ENCODE assay signal across 24 mouse cellular contexts in the genomic region with DNA sequence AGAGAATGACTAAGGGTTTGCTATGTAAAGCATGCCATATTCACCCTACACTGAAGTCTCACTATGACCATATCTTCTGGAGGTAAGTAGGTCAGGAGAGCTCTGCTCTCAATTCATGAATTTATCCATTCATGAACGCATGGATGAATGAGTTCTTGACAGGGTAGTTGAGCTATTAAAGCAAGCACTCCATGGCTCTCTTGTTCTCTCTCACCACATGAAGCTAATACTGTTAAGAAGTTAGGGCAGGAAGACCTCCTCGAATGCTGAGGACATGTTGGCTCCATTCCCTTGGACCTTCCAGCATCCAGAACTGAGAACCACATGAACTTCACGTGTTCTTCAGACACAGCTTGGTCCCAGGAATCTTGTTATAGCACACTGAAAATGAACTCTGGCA.
"Had no signal": no experiment of that assay in that cellular context is flagged by ENCODE, and none has a peak within 500 bp of the region (broad histone marks: within the 10 kb centered on the region; RNA-seq: fewer than 3 reads in every experiment).

No protein-coding gene starts in this region.

- H3K4me1 ChIP-seq: heart, embryonic 13.5 days; heart, embryonic 15.5 days; hindbrain, embryonic 13.5 days; hindbrain, embryonic 15.5 days; kidney, embryonic 15.5 days; limb, embryonic 13.5 days; limb, embryonic 15.5 days had no signal

- DNase-seq: gastrocnemius, postnatal 14 days; gastrocnemius, postnatal 36 days; heart, adult 11 months; heart, adult 2 months; heart, postnatal 14 days; heart, postnatal 36 days; kidney, adult 11 months; kidney, adult 9 months; kidney, postnatal 14 days; kidney, postnatal 36 days; layer of hippocampus, adult 9-11 months; layer of hippocampus, postnatal 36 days; left cerebral cortex, postnatal 4 days had no signal

- H3K9ac ChIP-seq: heart, embryonic 13.5 days; heart, embryonic 15.5 days; hindbrain, embryonic 13.5 days; hindbrain, embryonic 15.5 days; kidney, embryonic 15.5 days; limb, embryonic 13.5 days; limb, embryonic 15.5 days had no signal

- H3K9me3 ChIP-seq: heart, embryonic 13.5 days; heart, embryonic 15.5 days; hindbrain, embryonic 13.5 days; hindbrain, embryonic 15.5 days; kidney, embryonic 15.5 days; limb, embryonic 13.5 days; limb, embryonic 15.5 days had no signal

- H3K27me3 ChIP-seq: heart, embryonic 13.5 days; heart, embryonic 15.5 days; hindbrain, embryonic 13.5 days; hindbrain, embryonic 15.5 days; kidney, embryonic 15.5 days; limb, embryonic 13.5 days; limb, embryonic 15.5 days had no signal

- H3K36me3 ChIP-seq: heart, embryonic 13.5 days; heart, embryonic 15.5 days; hindbrain, embryonic 13.5 days; hindbrain, embryonic 15.5 days; kidney, embryonic 15.5 days; limb, embryonic 13.5 days; limb, embryonic 15.5 days had no signal

- ATAC-seq: hindbrain, postnatal 0 days; intestine, embryonic 16.5 days had no signal

- H3K4me3 ChIP-seq: heart, adult 2 months; heart, embryonic 13.5 days; heart, embryonic 15.5 days; hindbrain, embryonic 13.5 days; hindbrain, embryonic 15.5 days; kidney, embryonic 15.5 days; limb, embryonic 13.5 days; limb, embryonic 15.5 days had no signal

- H3K4me2 ChIP-seq: heart, embryonic 11.5 days; heart, embryonic 13.5 days; heart, embryonic 15.5 days; hindbrain, embryonic 13.5 days; hindbrain, embryonic 15.5 days; kidney, embryonic 15.5 days; limb, embryonic 13.5 days; limb, embryonic 15.5 days had no signal

- H3K27ac ChIP-seq: heart, adult 2 months; heart, embryonic 13.5 days; heart, embryonic 15.5 days; hindbrain, embryonic 13.5 days; hindbrain, embryonic 15.5 days; hindbrain, postnatal 0 days; kidney, embryonic 15.5 days; kidney, postnatal 0 days; limb, embryonic 13.5 days; limb, embryonic 15.5 days had no signal
